Mouse (Mus musculus) CH12.LX (cell line): ENCODE results near the gene Tns3. TPM values are rescaled to one million over a fixed set of nuclear protein-coding genes. Genes with fewer than 3 reads are reported as not detected.

Experiments
- DNase-seq: peaks from one replicate; pipeline ENCODE4 v3.0.0-alpha.2; 2013; ENCODE audit errors: extremely low read depth
- H3K27ac ChIP-seq: 2 replicates; pipeline ENCODE4 v1.5.1; 2012; ENCODE audit warnings: low read depth, mild to moderate bottlenecking, control low read depth, moderate library complexity; ENCODE audit not compliant: insufficient read depth
- H3K27me3 ChIP-seq: replicated peaks from 2 replicates; pipeline ENCODE3; 2012; ENCODE audit warnings: inconsistent platforms
- H3K36me3 ChIP-seq, 2 experiments: replicated peaks in 1 of 2; 2 replicates each; pipeline versions ENCODE3 to v1.6.1; 2012; ENCODE audit warnings: inconsistent platforms in 1 of 2, low read length in 1 of 2, mild to moderate bottlenecking in 1 of 2, mixed read lengths in 1 of 2, moderate library complexity in 1 of 2; ENCODE audit not compliant: control insufficient read depth in 1 of 2, insufficient read depth in 1 of 2
- H3K4me1 ChIP-seq, 2 experiments: 2 replicates each; pipeline ENCODE4 v1.6.1; 2012; ENCODE audit warnings: inconsistent platforms in 1 of 2, moderate library complexity in 1 of 2; ENCODE audit not compliant: insufficient read depth in 2 of 2, control insufficient read depth in 1 of 2
- H3K4me2 ChIP-seq: 2 replicates; pipeline ENCODE4 v1.6.1; 2012; ENCODE audit warnings: low read depth, mild to moderate bottlenecking, control low read depth; ENCODE audit not compliant: poor library complexity, insufficient read depth, severe bottlenecking
- H3K4me3 ChIP-seq, 3 experiments: fragments of 150-350 bp in 1 of 3; sonication (generic) in 1 of 3; replicated peaks in 1 of 3; 2 replicates each; pipeline versions ENCODE3 to v1.5.1; 2011 to 2012; ENCODE audit warnings: low read depth in 2 of 3, low read length in 2 of 3, mild to moderate bottlenecking in 2 of 3, moderate library complexity in 2 of 3, control low read depth in 1 of 3, improper control_type of control experiment in 1 of 3, inconsistent platforms in 1 of 3, mixed read lengths in 1 of 3; ENCODE audit not compliant: poor library complexity in 1 of 3
- H3K79me2 ChIP-seq: replicated peaks from 2 replicates; pipeline ENCODE4 v1.6.1; 2012; ENCODE audit warnings: mild to moderate bottlenecking, moderate library complexity; ENCODE audit not compliant: control insufficient read depth, poor library complexity, insufficient read depth, severe bottlenecking; ENCODE audit errors: extremely low read depth
- H3K9ac ChIP-seq: 2 replicates; pipeline ENCODE4 v1.6.1; 2012; ENCODE audit warnings: low read depth, mild to moderate bottlenecking, control low read depth, moderate library complexity; ENCODE audit not compliant: insufficient read depth
- H3K9me3 ChIP-seq: replicated peaks from 2 replicates; pipeline ENCODE3; 2012; ENCODE audit warnings: low read length, inconsistent platforms, mixed read lengths
- CHD1 ChIP-seq: IDR thresholded peaks from 2 replicates; pipeline ENCODE4 v1.6.1; 2012; ENCODE audit warnings: low read depth, low read length, improper control_type of control experiment, inconsistent platforms
- CTCF ChIP-seq, 2 experiments: IDR thresholded peaks in 1 of 2; conservative IDR thresholded peaks in 1 of 2; 2 replicates each; pipeline ENCODE4 v1.5.1; 2011 to 2012; ENCODE audit warnings: low read depth in 2 of 2, low read length in 2 of 2, improper control_type of control experiment in 1 of 2, inconsistent platforms in 1 of 2, mild to moderate bottlenecking in 1 of 2, moderate library complexity in 1 of 2
- E2F4 ChIP-seq: IDR thresholded peaks from 2 replicates; pipeline ENCODE4 v1.6.1; 2011; ENCODE audit warnings: low read depth, low read length, improper control_type of control experiment; ENCODE audit not compliant: insufficient replicate concordance
- ELF1 ChIP-seq: IDR thresholded peaks from 2 replicates; pipeline ENCODE4 v1.6.1; 2014; ENCODE audit warnings: low read depth, mild to moderate bottlenecking, inconsistent platforms, low read length, improper control_type of control experiment
- EP300 ChIP-seq: IDR thresholded peaks from 2 replicates; pipeline ENCODE4 v1.6.1; 2011; ENCODE audit warnings: low read length, improper control_type of control experiment
- IRF4 ChIP-seq: IDR thresholded peaks from 2 replicates; pipeline ENCODE4 v1.6.1; 2014; ENCODE audit warnings: low read depth, mild to moderate bottlenecking, inconsistent platforms, low read length, improper control_type of control experiment
- JUN ChIP-seq: IDR thresholded peaks from 2 replicates; pipeline ENCODE4 v1.6.1; 2011; ENCODE audit warnings: low read depth, mild to moderate bottlenecking, low read length, improper control_type of control experiment, moderate library complexity; ENCODE audit not compliant: insufficient read depth
- MEF2A ChIP-seq: IDR thresholded peaks from 2 replicates; pipeline ENCODE4 v1.6.1; 2014; ENCODE audit warnings: low read depth, mild to moderate bottlenecking, inconsistent platforms, low read length, improper control_type of control experiment, borderline replicate concordance
- MYC ChIP-seq: IDR thresholded peaks from 2 replicates; pipeline ENCODE4 v1.6.1; 2011; ENCODE audit warnings: low read depth, mild to moderate bottlenecking, improper control_type of control experiment, low read length
- NELFE ChIP-seq: IDR thresholded peaks from 2 replicates; pipeline ENCODE4 v1.6.1; 2011; ENCODE audit warnings: low read depth, low read length, improper control_type of control experiment
- NRF1 ChIP-seq: IDR thresholded peaks from 2 replicates; pipeline ENCODE4 v1.6.1; 2014; ENCODE audit warnings: low read depth, mild to moderate bottlenecking, inconsistent platforms, low read length, improper control_type of control experiment, moderate library complexity
- PAX5 ChIP-seq: IDR thresholded peaks from 2 replicates; pipeline ENCODE4 v1.6.1; 2012; ENCODE audit warnings: low read length, inconsistent platforms, mixed read lengths
- POLR2A ChIP-seq: IDR thresholded peaks from 2 replicates; pipeline ENCODE4 v1.6.1; 2011; ENCODE audit warnings: low read depth, mild to moderate bottlenecking, improper control_type of control experiment, low read length
- RCOR1 ChIP-seq: conservative IDR thresholded peaks from 2 replicates; pipeline ENCODE4 v1.6.1; 2012; ENCODE audit warnings: low read depth, mild to moderate bottlenecking, inconsistent platforms, low read length, improper control_type of control experiment
- SIN3A ChIP-seq: IDR thresholded peaks from 2 replicates; pipeline ENCODE4 v1.6.1; 2012; ENCODE audit warnings: low read length, improper control_type of control experiment, inconsistent platforms
- SMC3 ChIP-seq: IDR thresholded peaks from 2 replicates; pipeline ENCODE4 v1.6.1; 2011; ENCODE audit warnings: low read depth, low read length, improper control_type of control experiment
- UBTF ChIP-seq: IDR thresholded peaks from 2 replicates; pipeline ENCODE4 v1.6.1; 2012; ENCODE audit warnings: low read depth, mild to moderate bottlenecking, inconsistent platforms, low read length, improper control_type of control experiment, moderate library complexity
- USF1 ChIP-seq: IDR thresholded peaks from 2 replicates; pipeline ENCODE4 v1.6.1; 2014; ENCODE audit warnings: low read depth, mild to moderate bottlenecking, inconsistent platforms, low read length, improper control_type of control experiment
- ZC3H11A ChIP-seq: IDR thresholded peaks from 2 replicates; pipeline ENCODE4 v1.6.1; 2012; ENCODE audit warnings: low read depth, mild to moderate bottlenecking, inconsistent platforms, low read length, improper control_type of control experiment
- ZKSCAN1 ChIP-seq: IDR thresholded peaks from 2 replicates; pipeline ENCODE4 v1.6.1; 2012; ENCODE audit warnings: low read depth, inconsistent platforms, low read length, improper control_type of control experiment, borderline replicate concordance
- dilution Hi-C: fragments of 300-500 bp; cut with MboI; formaldehyde crosslinking; loops from 2 replicates; pipeline ENCODE4 v1.14.3; 2020; ENCODE audit warnings: low sequenced_read_pairs; ENCODE audit not compliant: extremely low pct_unique_long_range_greater_than_20kb, extremely low pct_ligation_motif_present
- in situ Hi-C: fragments of 300-500 bp; cut with MboI; formaldehyde crosslinking; loops from 3 replicates; pipeline ENCODE4 v1.14.3; 2019; ENCODE audit warnings: low sequenced_read_pairs, low pct_ligation_motif_present, low pct_unique_long_range_greater_than_20kb, mixed read lengths
- polyA plus RNA-seq: library from polyadenylated mRNA; unstranded; fragments of >175 nt; gene quantifications from 2 replicates; pipeline ENCODE4 v1.2.1, GENCODE M21; 2012; ENCODE audit warnings: low read depth; ENCODE audit not compliant: insufficient read length
- total RNA-seq, 2 experiments: library from RNA; depleted of rRNA; stranded (reverse); fragments of 300-350 nt in 1 of 2; fragments of >200 nt in 1 of 2; gene quantifications; 2 replicates each; pipeline ENCODE4 v1.2.3; 2012 to 2014

Gene Tns3
- total and polyA plus RNA-seq, 3 experiments = 0.03 to 1.3 (median 0.33) TPM

- Histone ChIP-seq H3K79me2 (no peaks in the 10 kb centered on the region), H3K27me3 (peaks cover 93% of the 10 kb centered on the region), H3K36me3 (no peaks in the 10 kb centered on the region), H3K4me3 (no peak overlapping the region), H3K9ac (no peak overlapping the region), H3K4me2 (no peak overlapping the region), H3K4me1 (no peaks in the 10 kb centered on the region), H3K9me3 (no peaks in the 10 kb centered on the region), H3K27ac (no peak overlapping the region)
- DNase-seq = no peak
- TF ChIP-seq EP300 = no peak
- no peak for TF ChIP-seq ZKSCAN1
- TF ChIP-seq JUN = no peak
- TF ChIP-seq SIN3A = no peak
- no peak for TF ChIP-seq CHD1
- no peak for TF ChIP-seq PAX5
- TF ChIP-seq USF1 = no peak
- no peak for TF ChIP-seq ZC3H11A
- no peak for TF ChIP-seq UBTF
- dilution Hi-C loops = no loop called here
- in situ Hi-C loops = no loop called here
These were observed 169.3 kb downstream of the Tns3 start for GRCm38 (mm10) chr11:8495036-8495435.

GRCm38 (mm10) chr11:8493931-8494490, 170.3 kb downstream of the Tns3 start:
- Histone ChIP-seq H3K79me2 (no peaks in the 10 kb centered on the region), H3K27ac (no peak overlapping the region), H3K9me3 (no peaks in the 10 kb centered on the region), H3K9ac (no peak overlapping the region), H3K4me3 (no peak overlapping the region), H3K27me3 (peaks cover 92% of the 10 kb centered on the region), H3K4me1 (no peaks in the 10 kb centered on the region), H3K4me2 (no peak overlapping the region), H3K36me3 (no peaks in the 10 kb centered on the region)
- dilution Hi-C loops = no loop called here
- TF ChIP-seq RCOR1 (no peak), NELFE (no peak), E2F4 (no peak), MYC (no peak), IRF4 (no peak), CHD1 (no peak)
- no peak for DNase-seq
- in situ Hi-C loops = no loop called here

- Histone ChIP-seq H3K27ac (no peak overlapping the region), H3K79me2 (no peaks in the 10 kb centered on the region), H3K4me3 (no peak overlapping the region)
- dilution Hi-C loops = no loop called here
- TF ChIP-seq NELFE (no peak), ELF1 (no peak), POLR2A (no peak), SMC3 (no peak), CTCF (conservative IDR thresholded peaks at IDR 0.05 in 1 of 2, IDR thresholded peaks at IDR 0.05 in 1 of 2; ENCODE audit: low read depth in 2 of 2, low read length in 2 of 2) (no peak), CHD1 (no peak), MEF2A (no peak), NRF1 (no peak)
- TF ChIP-seq, all 38 proteins: peak for 0
- DNase-seq = no peak
- no peak overlapping the region for H3K9ac ChIP-seq
- H3K9me3 ChIP-seq = no peaks in the 10 kb centered on the region
- peaks cover 89% of the 10 kb centered on the region for H3K27me3 ChIP-seq
- H3K4me1 ChIP-seq = no peaks in the 10 kb centered on the region
- in situ Hi-C loops = no loop called here
- H3K36me3 ChIP-seq = no peaks in the 10 kb centered on the region
- H3K4me2 ChIP-seq = no peak overlapping the region
These were observed 172.0 kb downstream of the Tns3 start for GRCm38 (mm10) chr11:8492332-8492731.
